Mouse (Mus musculus): ENCODE data around the gene Pkd1. TPM values are rescaled to one million over a fixed set of nuclear protein-coding genes. Genes with fewer than 3 reads are reported as not detected.
A peak's percentile ranks its signal among the peaks of the same experiment; 100 is the strongest.

Pkd1 gene
- polyA plus RNA-seq, 1 experiment = 82.0 TPM

GRCm38 (mm10) chr17:24514270-24515257, 35.1 kb upstream of the Pkd1 start:
- H3K4me1 ChIP-seq (ENCODE audit: control insufficient read depth, insufficient read depth, low read length) = 0 out of 2 replicates have a peak, but pooled peaks cover 2% of the 10 kb centered on the region
- no peak for TF ChIP-seq CTCF (IDR thresholded peaks at IDR 0.05; ENCODE audit: extremely low read depth, insufficient read depth, low read length)
- no peak for TF ChIP-seq POLR2A (IDR thresholded peaks at IDR 0.05; ENCODE audit: extremely low read depth, insufficient read depth, low read length)
- no peak overlapping the region for H3K4me3 ChIP-seq (ENCODE audit: insufficient read depth, low read length)
- H3K27ac ChIP-seq (ENCODE audit: insufficient read depth, low read length) = no peak overlapping the region

DNA sequence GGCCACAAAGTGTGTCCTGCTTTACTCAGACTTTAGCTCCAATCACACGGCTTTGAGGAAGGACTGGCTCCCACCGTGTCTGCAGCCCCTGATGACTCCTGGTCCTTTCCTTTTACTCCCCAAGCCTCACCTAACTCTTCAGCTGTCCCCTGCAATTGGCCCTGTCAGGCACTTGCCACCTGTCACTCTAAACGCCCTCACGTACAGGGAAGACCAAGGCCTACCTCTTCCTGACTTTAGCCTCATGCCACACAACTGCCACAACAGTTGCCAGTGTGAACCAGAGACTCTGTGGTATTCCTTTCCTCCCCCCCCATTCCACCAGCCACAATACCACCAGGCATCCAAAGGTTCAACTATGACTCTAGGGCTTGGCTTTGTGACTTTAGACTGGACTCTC, 29.2 kb upstream of the Pkd1 start:
- TF ChIP-seq POLR2A (IDR thresholded peaks at IDR 0.05; ENCODE audit: extremely low read depth, insufficient read depth, low read length) (no peak), CTCF (IDR thresholded peaks at IDR 0.05; ENCODE audit: extremely low read depth, insufficient read depth, low read length) (no peak)
- H3K4me3 ChIP-seq (ENCODE audit: insufficient read depth, low read length) = no peak overlapping the region
- no peak overlapping the region for H3K27ac ChIP-seq (ENCODE audit: insufficient read depth, low read length)
- no peaks in the 10 kb centered on the region for H3K4me1 ChIP-seq (ENCODE audit: control insufficient read depth, insufficient read depth, low read length)

GRCm38 (mm10) chr17:24524734-24525133, 24.9 kb upstream of the Pkd1 start:
- TF ChIP-seq CTCF (IDR thresholded peaks at IDR 0.05; ENCODE audit: extremely low read depth, insufficient read depth, low read length) (no peak), POLR2A (IDR thresholded peaks at IDR 0.05; ENCODE audit: extremely low read depth, insufficient read depth, low read length) (no peak)
- peaks cover 5% of the 10 kb centered on the region for H3K4me1 ChIP-seq (ENCODE audit: control insufficient read depth, insufficient read depth, low read length)
- no peak overlapping the region for H3K27ac ChIP-seq (ENCODE audit: insufficient read depth, low read length)
- no peak overlapping the region for H3K4me3 ChIP-seq (ENCODE audit: insufficient read depth, low read length)

- peak overlapping the region; percentile 64 for H3K4me3 ChIP-seq (ENCODE audit: insufficient read depth, low read length)
- TF ChIP-seq POLR2A (IDR thresholded peaks at IDR 0.05; ENCODE audit: extremely low read depth, insufficient read depth, low read length) (no peak), CTCF (IDR thresholded peaks at IDR 0.05; ENCODE audit: extremely low read depth, insufficient read depth, low read length) (no peak)
- H3K27ac ChIP-seq (ENCODE audit: insufficient read depth, low read length) = peak overlapping the region; percentile 10; the same call in 1 of the 2 replicates
- peaks cover 10% of the 10 kb centered on the region for H3K4me1 ChIP-seq (ENCODE audit: control insufficient read depth, insufficient read depth, low read length)
Measured at GRCm38 (mm10) chr17:24527315-24527714, 22.3 kb upstream of the Pkd1 start.

GRCm38 (mm10) chr17:24527723-24528559, 21.7 kb upstream of the Pkd1 start, which contains the start of gene Traf7:
TSS of gene Traf7 (minus strand) at chr17:24527938.
- TF ChIP-seq CTCF (IDR thresholded peaks at IDR 0.05; ENCODE audit: extremely low read depth, insufficient read depth, low read length) (no peak), POLR2A (IDR thresholded peaks at IDR 0.05; ENCODE audit: extremely low read depth, insufficient read depth, low read length) (peak; percentile 100)
- Histone ChIP-seq H3K27ac (ENCODE audit: insufficient read depth, low read length) (peak within 1 kb of the TSS; percentile 10; the same call in 1 of the 2 replicates), H3K4me3 (ENCODE audit: insufficient read depth, low read length) (peak within 1 kb of the TSS; percentile 64), H3K4me1 (ENCODE audit: control insufficient read depth, insufficient read depth, low read length) (peaks cover 10% of the 10 kb centered on the region)

- H3K4me3 ChIP-seq (ENCODE audit: insufficient read depth, low read length) = peak overlapping the region; percentile 32
- TF ChIP-seq CTCF (IDR thresholded peaks at IDR 0.05; ENCODE audit: extremely low read depth, insufficient read depth, low read length) = no peak
- no peak for TF ChIP-seq POLR2A (IDR thresholded peaks at IDR 0.05; ENCODE audit: extremely low read depth, insufficient read depth, low read length)
- 0 out of 2 replicates have a peak overlapping the region, but pooled peaks have one; percentile 8 for H3K27ac ChIP-seq (ENCODE audit: insufficient read depth, low read length)
- H3K4me1 ChIP-seq (ENCODE audit: control insufficient read depth, insufficient read depth, low read length) = peaks cover 10% of the 10 kb centered on the region
Measured at GRCm38 (mm10) chr17:24528560-24528918, 21.1 kb upstream of the Pkd1 start.

DNA sequence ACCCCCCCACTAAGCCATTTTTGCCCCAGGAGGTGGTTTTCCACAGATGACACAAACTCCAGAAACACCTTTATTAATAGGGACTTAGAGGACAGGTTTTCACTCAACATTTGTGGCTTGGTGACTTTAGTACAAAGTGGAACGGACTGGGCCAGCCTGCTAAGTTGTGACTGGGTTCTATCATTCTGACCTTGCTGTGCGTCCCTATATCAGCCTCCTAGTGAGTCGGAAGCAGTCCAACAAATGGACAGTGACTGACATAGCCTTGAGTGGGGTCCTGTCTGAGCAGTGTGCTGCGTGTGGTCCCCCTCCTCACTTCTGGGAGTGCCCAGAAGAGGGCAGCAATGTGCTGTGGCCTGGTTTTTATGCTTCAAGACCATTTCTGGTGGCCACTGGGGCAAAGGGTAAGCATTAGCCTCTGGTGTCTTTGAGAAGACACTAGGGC, 20.6 kb upstream of the Pkd1 start:
- H3K4me1 ChIP-seq (ENCODE audit: control insufficient read depth, insufficient read depth, low read length) = peaks cover 11% of the 10 kb centered on the region
- H3K4me3 ChIP-seq (ENCODE audit: insufficient read depth, low read length) = peak overlapping the region; percentile 32
- TF ChIP-seq CTCF (IDR thresholded peaks at IDR 0.05; ENCODE audit: extremely low read depth, insufficient read depth, low read length) (peak; percentile 76), POLR2A (IDR thresholded peaks at IDR 0.05; ENCODE audit: extremely low read depth, insufficient read depth, low read length) (no peak)
- no peak overlapping the region for H3K27ac ChIP-seq (ENCODE audit: insufficient read depth, low read length)

DNA sequence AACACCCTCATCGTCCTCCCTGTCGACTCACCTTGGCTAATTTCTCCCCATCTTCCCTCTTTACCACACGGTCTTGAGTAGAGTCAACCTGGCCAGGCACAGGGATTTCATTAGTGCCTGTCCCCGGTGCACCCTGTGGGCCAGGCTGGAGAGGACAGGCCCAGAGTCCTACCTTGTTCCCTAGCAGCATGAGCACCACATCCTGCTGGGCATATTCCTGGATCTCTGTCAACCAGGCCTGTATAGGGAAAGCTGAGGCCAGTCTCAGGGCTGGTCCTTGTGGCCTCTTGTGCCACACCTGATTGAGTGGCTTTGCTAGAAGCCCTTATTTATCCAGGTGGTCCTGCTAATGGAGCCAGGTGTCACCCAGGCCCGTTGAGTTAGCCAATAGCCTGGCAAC, 19.8 kb upstream of the Pkd1 start:
- no peak overlapping the region for H3K27ac ChIP-seq (ENCODE audit: insufficient read depth, low read length)
- no peak for TF ChIP-seq POLR2A (IDR thresholded peaks at IDR 0.05; ENCODE audit: extremely low read depth, insufficient read depth, low read length)
- TF ChIP-seq CTCF (IDR thresholded peaks at IDR 0.05; ENCODE audit: extremely low read depth, insufficient read depth, low read length) = no peak
- peak overlapping the region; percentile 32; the same call in 1 of the 2 replicates for H3K4me3 ChIP-seq (ENCODE audit: insufficient read depth, low read length)
- H3K4me1 ChIP-seq (ENCODE audit: control insufficient read depth, insufficient read depth, low read length) = peaks cover 12% of the 10 kb centered on the region

Data from cortical plate, adult 2 months (tissue).